Mouse (Mus musculus) bone marrow, adult 2 months (tissue): ENCODE measurements around the gene Selenoo.

Experiments used
- CTCF ChIP-seq: fragments of 200-500 bp; IDR thresholded peaks from 2 replicates; pipeline ENCODE4 v1.5.1; 2011; ENCODE audit warnings: low read length, control low read depth; ENCODE audit not compliant: control insufficient read depth, insufficient read depth
- POLR2A ChIP-seq: fragments of 200-500 bp; IDR thresholded peaks from 2 replicates; pipeline ENCODE4 v1.6.1; 2011; ENCODE audit warnings: low read depth, mild to moderate bottlenecking, control low read depth, low read length, borderline replicate concordance; ENCODE audit not compliant: control insufficient read depth

GRCm38 (mm10) chr15:89106073-89106472, 17.2 kb downstream of the Selenoo start:
- TF ChIP-seq POLR2A (no peak), CTCF (no peak)
